Mouse (Mus musculus): Measurements from ENCODE around the gene Kl. TPM values are rescaled to one million over a fixed set of nuclear protein-coding genes. Genes with fewer than 3 reads are reported as not detected.
A peak's percentile ranks its signal among the peaks of the same experiment; 100 is the strongest.

The Kl gene
- total RNA-seq, 2 experiments from 2014 or later: 0.56 to 0.74 TPM

DNA sequence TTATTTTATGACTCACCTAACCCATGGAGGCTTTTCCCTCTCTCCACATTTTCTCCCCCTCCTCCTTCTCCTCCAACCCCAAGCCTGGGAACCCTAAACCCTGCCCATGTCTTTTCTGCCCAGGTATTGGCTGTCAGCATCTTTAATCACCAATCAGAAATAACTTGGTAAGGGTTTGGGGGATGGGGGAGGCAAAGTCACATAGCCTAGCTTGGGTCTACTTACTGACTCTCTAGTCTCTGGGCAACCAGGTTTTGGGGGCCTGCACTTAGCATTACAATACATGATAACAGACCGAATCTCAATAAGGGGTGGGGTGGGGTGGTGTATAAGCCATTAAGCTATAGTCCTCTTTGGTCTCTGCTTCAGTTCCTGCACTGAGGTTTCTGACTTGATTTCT, 10.3 kb downstream of the Kl start:
- no peak for DNase-seq

DNA sequence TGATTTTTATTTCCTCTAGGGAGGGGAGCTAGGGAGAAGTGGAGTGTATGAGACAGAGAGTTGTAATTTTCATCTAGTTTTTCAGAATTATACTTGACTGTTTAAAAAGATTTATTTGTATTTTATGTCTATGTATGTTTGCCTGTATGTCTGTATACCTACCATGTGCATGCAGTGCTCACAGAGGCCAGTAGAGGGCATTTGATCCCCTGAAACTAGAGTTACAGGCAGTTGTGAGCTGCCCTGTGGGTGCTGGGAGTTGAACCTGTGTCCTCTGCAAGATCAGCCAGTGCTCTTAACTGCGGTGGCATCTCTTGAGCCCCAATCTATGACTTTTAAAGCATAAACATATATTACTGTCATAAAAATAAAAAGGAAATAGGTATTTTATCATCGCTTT, 15.5 kb downstream of the Kl start:
- DNase-seq: no peak

DNA sequence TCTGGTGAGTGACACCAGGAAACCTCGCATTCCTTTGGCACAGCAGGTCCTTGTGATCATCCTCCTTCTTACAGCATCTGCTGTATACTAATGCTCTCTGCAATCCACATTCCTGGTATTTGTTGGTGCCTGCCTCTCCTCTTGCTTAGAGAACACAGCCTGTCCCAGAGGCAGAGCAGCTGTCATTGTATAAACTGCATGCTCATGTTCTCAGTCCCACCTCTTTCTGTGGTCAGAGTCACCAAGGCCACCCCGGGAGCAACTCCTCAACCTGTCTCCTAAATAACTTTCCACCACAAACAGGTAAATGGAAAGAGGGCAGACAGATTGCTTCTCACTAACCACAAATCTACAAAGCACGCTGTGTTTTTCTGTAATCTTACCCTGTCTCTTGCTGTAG, 18.1 kb downstream of the Kl start:
- DNase-seq: no peak

DNA sequence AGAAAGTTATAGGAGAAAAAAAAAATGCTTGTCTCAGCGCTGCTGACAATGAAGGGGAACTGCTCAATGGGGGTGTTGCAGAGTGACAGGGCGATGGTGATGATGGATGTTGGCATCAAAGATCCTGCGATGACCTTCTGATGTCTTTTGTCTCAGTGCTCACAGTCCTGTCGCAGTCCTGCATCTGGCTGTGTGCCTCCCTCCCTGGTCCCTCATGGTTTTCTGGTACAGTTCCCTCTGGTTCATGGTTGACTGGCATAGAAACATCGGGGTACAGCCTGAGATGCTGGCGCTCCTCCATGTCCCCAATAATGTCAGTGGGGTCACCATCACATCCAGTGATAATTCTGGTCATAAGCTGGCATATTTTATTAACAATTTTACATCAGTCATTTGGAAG, 18.7 kb downstream of the Kl start:
- no peak for DNase-seq

DNA sequence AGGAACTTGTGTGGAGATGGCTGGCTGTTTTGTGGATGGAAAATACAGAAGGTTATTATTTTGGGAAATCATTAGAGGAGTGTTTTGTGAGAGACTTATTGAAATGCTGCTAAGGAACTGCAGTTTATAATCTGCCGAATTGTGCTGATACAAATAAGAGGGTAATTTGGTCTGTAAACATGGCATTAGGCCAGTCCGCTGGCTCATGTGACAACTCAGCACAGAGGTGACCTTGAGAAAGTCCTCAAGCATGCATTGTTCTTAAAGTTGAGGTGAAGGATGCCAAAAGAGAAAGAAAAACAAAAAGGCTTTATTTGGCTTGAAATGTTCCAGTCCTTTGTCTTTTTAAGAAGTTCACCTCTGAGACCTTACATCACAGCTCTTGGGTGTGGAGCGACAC, 21.8 kb downstream of the Kl start:
- DNase-seq: no peak

DNA sequence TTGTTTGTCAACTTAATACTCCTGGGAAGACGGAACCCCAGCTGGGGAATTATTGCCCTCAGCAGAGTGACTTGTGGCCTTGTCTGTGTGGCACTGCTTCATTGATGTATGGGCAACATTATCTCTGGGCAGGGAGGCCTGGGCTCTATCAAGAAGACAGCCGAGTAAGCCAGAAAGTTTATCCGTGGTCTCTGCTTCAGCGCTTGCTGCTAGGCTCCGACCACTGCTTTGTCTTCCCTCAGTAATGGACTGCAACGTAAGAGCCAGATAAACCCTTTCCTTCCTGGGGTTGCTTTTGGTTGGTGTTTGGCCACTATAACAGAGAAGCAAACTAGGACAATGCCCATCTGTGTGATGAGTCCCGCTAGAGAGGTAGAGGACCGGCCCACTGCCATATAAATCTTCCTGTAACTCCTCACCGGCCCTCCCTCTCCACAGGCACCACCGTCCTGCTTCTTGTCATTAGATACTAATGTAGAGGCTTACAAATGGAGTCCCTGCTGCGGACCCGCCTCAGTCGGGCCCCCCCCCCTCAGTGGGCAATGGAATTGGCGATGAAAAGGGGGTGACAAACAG, 25.1 kb downstream of the Kl start:
- no peak for DNase-seq

DNA sequence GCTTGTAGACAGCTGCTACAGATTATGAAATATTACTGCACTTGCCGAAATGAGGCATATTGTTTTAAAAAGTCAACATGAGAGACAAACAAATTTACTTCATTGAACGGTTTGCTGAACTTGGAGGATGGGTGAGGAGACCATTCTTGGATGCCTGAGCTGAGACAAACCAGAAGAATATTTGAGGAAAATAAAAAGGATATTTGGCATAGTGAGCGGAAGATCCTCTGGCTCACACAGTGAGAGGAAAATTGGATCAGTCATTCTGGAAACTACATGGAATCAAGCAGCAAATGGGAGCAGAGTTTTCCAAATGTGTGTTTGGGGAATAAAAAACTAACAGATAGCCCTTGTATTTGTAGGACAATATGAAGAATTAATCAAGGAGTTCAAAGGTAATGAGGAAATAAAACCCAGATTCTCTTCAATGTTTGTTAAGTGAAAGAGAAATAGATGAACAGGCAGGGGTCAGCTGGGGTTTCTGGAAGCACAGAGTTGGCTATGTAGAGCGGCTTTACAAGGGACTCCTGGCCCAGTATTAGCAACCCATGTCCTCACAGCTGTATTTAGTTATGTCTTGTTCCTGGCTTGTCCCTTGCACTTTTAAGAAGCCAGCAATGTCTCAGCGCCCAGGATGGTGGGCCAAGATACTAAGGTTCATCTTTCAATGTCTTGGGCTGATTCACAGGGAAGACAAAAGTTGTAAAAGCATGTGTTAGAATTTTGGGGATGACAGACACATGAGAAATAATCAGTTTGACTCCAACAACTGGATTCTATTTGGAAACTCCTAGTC, 27.1 kb downstream of the Kl start:
- DNase-seq: peak; percentile 72

DNA sequence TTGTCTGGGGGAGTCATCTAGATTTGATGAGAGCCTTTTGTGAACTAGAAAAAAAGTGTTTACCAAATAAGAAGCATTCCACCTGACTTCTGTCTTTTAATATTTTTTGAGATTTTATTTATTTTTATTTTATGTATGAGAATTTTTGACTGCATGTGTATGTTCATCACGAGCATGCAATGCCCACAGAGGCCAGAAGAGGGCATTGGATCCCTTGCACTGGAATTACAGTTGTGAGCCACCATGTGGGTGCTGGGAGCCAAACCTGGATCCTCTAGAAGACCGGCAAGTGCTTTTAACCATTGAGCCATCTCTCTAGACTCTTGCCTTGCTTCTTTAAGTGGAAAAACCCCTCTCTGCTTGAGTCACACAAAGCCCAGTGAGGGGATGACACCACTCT, 29.7 kb downstream of the Kl start:
- DNase-seq: no peak

DNA sequence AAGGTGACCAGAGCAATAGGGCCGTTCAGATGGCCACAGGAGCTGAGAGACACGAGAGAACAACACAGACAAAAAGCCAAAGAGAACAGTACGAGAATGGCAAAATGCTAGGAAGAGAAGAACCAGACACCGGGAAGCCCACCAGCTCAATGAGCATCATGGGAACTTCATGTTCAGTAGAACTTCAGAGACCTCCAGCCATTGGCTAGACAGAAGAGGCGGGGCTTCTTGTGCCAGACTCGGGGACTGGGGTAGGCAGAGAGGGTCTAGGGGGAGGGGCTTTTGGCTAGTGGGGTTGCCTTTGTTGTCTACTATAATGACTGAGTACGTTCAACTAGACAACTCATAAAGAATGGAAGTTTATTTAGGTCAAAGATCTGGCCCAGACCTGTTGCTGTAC, 41.7 kb downstream of the Kl start:
- no peak for DNase-seq

DNA sequence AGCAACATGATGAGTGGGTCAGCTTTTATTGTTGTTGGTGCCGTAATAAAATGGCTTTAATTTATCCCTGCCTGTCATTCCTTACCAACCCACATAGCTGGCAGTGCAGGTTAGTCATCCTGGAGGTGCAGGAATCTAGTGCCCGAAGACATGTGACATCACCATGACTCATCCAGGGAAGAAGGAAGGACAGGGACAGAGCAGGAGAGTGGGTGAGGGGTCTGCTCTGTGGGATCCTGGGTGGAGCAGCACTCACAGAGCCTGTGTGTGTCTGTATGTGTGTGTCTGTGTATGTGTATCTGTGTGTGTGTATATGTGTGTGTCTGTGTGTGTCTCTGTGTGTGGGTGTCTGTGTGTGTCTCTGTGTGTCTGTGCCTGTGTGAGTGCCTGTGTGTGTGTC, 44.2 kb downstream of the Kl start:
- no peak for DNase-seq

DNA sequence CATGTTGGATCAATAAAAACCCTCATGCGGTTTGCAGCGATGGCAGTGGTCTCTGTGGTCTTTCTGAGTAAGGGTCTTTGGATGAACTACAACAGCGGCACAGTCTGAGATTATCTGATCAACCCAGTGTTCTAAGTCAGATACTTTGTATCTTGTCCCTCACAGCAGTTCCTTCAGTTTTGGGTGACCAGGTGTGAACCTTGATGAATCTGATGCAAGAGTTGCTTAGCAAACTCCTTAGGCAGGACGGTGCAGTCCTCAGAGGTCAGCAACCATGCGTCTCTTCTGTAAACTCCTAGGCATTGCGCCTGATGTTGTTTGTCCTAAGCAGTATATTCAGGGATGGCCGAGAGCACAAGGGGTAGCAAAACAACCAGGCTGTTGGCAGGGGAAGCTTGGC, 48.7 kb downstream of the Kl start:
- DNase-seq: no peak

DNA sequence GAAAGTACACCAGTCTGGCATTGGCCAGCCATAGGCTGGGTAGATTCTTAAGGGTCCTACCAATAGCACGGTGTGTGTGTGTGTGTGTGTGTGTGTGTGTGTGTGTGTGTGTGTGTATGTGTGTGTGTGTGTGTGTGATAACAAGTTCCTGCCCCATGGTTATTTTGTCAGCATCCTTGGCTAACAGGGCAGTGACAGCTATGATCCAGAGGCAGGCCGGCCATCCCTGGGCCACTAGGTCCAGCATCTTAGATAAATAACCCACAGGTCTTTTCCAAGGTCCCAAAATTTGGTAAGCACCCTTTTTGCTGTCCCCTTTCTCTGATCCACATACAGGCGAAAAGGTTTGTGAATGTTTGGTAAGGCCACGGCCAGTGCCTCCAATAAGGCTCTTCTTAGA, 49.6 kb downstream of the Kl start:
- DNase-seq: no peak

DNA sequence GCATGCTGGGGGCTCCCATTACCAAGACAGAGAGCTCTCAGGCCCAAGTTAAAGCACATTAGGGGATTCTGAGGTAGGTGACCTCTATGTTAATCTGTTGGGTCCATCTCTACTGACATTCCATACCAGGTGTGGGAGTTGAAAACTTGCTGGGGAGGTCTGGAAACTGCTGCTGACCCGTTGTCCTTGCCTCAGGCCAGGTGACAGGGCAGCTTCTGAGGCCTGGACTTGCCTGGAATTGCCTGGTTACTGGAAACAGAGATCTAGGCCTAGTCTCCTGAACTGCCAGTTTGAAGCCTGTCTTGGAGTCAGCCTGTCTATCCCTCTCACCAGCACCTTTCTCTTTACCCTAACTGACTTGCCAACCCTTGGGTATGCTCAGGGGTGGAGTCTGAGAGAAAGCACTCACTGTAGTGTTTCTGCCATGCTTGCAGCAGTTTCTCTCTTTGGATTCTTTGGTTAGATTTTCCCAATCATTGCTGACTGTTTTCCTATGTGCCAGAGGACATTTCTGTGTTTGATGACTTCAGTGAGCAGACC, 51.9 kb downstream of the Kl start:
- no peak for DNase-seq

DNA sequence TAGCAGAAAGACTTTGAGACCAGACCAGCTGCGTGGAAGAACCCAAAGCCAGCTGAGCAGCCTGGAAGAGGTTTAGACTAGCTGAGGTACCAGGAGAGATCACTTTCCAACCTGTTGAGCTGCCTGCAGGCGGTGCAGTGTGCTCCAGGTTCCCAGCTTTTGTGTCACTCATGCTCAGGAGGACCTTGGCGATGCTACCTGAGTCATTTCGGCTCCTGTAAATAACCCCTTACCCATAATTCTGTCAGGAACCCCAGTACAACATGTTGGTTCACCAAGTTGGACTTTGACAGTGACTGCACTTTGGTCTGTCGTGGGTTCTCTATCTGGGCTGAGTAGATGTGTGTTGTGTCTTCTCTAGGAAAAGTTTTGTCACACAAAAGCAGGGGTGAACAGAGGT, 66.0 kb downstream of the Kl start:
- DNase-seq: no peak

DNA sequence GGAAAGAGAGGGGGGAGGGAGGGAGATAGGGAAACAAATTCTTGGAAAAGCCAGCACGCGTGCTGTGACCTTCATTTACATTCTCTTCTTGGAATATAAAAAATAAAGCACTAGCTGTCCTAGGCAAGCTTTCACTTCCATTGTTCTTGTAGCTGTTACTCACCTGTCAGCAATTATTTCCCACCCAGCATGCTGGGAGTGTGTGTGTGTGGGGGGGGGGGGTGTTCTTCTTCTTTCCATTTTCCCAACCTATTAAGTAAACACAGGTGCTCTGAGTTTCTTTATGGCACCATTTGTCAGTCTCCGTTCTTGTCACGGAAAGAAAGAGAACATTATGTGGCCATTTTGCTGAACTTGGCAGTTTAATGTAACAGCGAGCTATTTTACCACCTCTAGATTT, 66.6 kb downstream of the Kl start:
- DNase-seq: no peak

DNA sequence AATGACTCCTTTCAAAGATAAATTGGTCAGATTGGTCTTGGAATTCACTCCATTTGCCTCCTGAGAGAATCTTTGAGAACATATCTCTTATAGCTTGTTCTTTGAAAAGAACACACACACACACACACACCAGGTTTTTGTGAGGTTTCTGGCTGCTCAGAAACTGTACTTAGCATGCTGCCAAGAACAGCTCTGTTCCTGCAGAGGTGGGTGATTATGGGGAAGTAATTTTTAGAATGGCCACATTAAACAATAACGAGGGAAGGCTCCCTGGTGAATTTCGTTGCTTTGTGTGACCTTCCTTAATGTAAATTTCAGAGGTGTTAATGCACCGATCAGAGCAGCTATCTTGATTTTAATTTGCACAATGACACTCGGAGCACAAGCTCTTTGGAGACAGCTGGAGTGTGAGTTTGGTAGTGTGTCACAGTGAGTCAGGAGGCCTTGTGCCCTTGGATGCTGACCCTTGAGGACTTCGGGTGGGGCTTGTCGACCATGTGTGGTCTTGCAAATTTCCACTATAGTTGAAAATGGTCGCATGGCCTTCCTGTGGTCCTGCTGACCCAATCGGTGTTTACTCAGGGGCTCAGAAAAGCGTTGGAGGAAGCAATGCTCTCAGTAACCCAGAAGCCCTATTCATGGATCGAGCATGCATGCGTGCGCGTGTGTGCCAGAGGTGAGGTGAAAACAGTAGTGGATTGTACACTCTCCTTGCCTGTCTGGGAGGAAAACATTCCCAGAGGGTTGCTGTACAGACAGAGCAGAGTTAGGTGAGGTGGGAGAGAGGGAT, 67.8 kb downstream of the Kl start:
- no peak for DNase-seq

DNA sequence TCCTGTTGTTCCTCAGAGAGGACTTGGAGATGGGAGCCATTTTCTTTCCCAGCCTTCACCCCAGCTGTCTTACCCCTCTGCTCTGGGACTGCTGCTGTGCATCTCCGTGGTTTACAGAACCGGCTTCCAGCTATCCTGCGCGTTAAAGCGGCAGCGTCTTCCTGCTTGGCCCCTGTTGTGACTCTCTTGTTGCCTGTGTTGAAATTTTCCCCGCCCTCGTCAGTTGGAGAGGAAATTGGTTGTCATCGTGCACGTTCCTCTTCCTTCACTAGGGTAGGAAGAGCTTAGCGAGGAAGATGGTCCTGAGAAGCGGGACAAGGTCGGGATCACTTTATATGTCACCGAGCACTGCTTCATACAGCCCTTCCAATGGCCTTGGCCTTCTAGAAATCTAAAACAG, 68.4 kb downstream of the Kl start:
- no peak for DNase-seq

DNA sequence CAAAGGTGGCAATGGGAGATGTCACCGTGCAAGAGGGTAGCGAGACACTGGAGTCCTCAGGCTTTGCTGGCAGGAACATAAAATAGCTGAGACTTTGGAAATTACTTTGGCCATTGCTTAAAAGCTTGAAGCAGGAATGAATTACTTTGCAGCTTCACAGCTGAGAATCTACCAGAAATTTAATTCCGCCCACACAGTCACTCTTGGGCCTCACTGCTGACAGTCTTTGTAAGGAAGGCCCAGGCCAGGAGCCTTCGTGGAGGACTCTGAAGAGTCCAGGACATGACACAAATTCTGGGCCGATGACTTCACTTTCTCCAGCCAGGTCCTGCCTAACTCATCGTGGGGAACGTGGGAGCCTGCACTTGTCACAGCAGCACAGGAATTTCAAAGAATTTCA, 69.6 kb downstream of the Kl start:
- peak; percentile 19 for DNase-seq

DNA sequence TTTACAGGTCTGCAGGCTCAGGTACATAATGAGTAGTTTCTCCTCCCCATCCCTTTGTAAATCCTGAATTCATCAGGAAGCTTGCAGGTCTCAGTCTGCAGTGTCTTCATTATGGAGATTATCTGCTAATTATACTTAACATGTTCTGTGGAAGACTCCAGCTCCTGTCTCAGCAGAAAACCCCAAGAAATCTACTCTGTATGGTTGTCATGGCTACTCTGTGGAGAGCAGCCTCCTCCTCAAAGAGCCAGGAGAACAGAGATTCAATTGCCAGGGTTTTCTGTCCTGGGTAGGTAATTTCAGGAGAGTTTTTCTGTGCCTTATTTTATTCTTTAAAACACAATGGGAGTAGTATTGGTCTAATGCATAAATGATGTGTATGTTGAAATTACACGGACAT, 70.5 kb downstream of the Kl start:
- DNase-seq: no peak

DNA sequence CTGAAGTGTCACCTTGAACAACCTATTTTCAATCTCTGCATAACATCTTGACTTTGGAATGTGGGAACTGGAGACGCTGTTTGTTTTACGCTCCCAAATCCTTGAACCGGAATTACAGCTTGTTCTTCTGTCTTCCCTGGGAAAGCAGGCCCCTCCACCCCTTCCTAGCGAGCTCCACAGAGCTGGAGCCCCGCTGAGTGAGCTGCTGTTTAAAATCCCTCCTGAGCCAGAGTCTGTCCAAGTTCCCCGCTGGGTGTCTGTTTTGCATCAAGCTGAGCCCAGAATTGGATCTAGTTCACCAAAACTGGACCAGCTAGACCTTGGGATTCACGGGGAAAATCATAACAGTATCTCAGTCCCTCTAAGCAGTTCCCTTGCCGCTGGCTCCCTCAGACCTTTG, 71.1 kb downstream of the Kl start:
- peak; percentile 17 for DNase-seq

DNA sequence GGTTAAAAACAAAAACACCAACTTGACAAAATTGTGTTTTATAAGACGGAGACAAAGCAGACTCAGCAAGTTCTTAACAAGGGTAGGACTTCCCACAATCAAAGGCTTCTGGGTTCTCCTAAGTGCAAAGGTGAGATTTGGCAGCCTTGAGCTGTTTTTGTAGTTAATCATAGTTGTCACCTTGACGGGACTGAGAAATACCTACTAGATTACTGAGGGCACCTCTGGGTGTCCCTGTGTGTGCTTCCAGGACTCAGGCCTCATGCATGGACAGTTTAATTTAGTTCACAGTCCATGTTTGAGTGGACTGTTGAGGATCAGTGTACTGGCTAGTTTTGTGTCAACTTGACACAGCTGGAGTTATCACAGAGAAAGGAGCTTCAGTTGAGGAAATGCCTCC, 72.1 kb downstream of the Kl start:
- no peak for DNase-seq

DNA sequence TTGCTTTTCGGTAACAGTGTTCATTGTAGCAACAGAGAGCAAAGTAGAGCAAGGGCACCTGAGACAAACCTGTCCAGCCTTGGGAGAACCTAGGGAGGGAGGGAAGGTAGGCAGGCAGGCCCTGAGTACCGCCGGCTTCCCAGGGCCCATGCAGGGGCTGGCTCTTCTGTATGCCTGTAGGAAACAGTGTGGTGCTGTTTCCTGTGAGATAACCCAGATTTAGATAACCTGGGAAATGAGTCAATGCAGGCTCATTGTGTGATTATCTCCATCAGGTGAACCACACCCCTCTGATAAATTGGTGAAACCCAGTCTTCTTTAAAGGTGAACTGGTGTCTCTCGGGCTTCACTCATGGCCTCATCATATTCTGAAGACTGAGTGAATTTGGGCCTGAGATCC, 73.7 kb downstream of the Kl start:
- DNase-seq: no peak

DNA sequence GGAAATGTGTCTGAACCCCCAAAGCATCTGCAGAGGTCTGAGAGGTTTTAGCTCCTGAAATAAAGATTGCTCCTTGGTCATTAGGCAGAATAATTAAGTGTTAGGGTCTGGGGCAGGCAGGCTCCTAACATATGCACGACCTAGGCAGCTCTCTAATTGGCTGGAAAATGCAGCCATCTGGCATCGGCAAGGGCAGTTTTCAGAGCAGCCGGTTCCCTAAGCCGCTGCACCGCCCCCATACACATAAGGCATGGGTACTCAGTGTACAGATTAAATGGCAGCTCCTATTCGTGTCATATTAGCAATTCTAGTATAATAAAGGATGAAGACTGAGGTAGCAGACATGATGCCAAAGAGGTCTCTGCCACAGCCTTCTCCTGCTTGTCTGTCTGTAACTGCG, 74.8 kb downstream of the Kl start:
- no peak for DNase-seq
